Mouse (Mus musculus): Measurements from ENCODE around the gene Tspan31. TPM values are rescaled to one million over a fixed set of nuclear protein-coding genes. Genes with fewer than 3 reads are reported as not detected.

Tspan31 gene
- polyA plus RNA-seq, 1 experiment from 2014 or later, result 71.7 TPM

DNA sequence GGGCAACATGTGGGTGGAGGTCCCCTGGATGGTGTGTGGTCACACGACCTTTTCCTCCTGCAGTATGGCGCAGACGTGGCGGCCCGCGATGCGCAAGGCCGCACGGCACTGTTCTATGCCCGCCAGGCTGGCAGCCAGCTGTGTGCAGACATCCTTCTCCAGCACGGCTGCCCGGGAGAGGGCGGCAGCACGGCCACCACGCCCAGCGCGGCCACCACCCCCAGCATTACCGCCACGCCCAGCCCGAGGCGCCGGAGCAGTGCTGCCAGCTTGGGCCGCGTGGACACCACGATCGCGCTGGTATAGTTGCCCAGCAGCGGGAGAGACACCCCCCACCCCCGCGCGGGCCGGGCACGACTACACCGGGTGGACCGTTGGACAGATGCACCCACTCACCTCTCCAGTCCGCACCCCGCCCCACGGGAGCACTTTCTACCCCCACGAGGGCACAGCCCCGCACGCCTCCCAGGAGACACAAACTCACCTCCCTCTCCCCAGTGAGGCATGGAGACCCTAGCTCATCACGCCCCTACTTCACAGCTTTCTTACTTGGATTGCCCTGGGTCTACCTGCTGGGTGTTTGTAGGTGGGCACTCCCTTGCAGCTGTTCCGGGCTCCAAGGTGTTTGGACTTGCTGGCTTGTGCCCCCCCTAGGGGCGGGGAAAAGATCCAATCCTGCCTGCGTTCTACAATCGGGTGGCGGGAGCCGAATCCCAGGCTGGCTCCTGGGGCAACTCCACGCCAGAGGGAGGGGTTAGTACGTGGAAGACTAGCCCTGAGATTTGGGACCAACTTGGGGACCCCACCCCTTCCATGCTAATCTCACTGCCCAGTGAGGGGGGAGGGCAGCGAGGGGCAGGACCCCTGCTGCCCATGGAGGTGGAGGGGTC is 21.7 kb upstream of the Tspan31 start:
- ATAC-seq (ENCODE audit: low FRiP score, low TSS enrichment) (peak; percentile 29; the same call in 1 of the 2 replicates), DNase-seq (peak; percentile 58)
- WGBS, result 10% methylated on average over 51 of the region's 51 CpGs
- no peak overlapping the region for H3K27ac ChIP-seq (replicated peaks; ENCODE audit: low read depth, low read length)
- 0 out of 2 replicates have a peak, but pooled peaks cover 9% of the 10 kb centered on the region for H3K4me1 ChIP-seq (ENCODE audit: control insufficient read depth, insufficient read depth, low read length)
- peaks cover 46% of the 10 kb centered on the region for H3K27me3 ChIP-seq (ENCODE audit: control insufficient read depth, insufficient read depth, low read length)
- H3K9ac ChIP-seq (replicated peaks; ENCODE audit: low read length), result peak overlapping the region; percentile 14; the same call in 1 of the 2 replicates
- peak overlapping the region; percentile 42 for H3K4me2 ChIP-seq (ENCODE audit: low read length)
- H3K4me3 ChIP-seq (replicated peaks; ENCODE audit: low read depth, low read length), result peak overlapping the region; percentile 19; the same call in 1 of the 2 replicates
- H3K9me3 ChIP-seq (ENCODE audit: control insufficient read depth, low read length), result no peaks in the 10 kb centered on the region
- peaks cover 80% of the 10 kb centered on the region for H3K36me3 ChIP-seq (ENCODE audit: control insufficient read depth, insufficient read depth, low read length)

DNA sequence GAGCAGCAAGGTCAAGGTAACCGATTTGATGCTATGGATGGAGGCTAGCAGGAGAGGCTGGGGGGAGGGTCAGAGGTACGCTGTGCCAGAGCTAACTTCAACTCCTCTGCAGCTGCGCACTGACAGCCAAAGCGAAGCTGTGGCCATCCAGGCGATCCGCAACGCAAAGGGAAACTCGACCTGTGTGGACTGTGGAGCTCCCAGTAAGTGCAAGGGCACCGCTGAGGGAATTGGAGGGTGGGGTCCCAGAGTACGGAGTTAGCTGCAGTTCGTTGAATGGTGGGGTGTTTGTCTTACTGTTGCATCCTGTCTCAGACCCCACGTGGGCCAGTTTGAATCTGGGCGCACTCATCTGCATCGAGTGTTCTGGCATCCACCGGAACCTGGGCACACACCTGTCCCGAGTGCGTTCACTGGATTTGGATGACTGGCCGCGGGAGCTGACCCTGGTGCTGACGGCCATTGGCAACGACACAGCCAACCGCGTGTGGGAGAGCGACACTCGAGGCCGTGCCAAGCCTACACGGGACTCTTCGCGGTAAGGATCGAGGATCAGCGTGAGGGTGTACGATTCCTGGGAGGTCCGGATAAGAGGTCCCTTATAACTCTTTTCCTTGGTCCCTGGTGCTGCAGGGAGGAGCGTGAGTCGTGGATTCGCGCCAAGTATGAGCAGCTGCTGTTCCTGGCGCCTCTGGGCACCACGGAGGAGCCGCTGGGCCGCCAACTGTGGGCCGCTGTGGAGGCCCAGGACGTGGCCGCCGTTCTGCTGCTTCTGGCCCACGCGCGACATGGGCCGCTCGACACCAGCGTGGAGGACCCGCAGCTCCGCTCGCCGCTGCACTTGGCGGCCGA is 20.7 kb upstream of the Tspan31 start:
- ATAC-seq (ENCODE audit: low FRiP score, low TSS enrichment) (no peak), DNase-seq (peak; percentile 63)
- Histone ChIP-seq H3K4me1 (ENCODE audit: control insufficient read depth, insufficient read depth, low read length) (0 out of 2 replicates have a peak, but pooled peaks cover 9% of the 10 kb centered on the region), H3K4me2 (ENCODE audit: low read length) (peak overlapping the region; percentile 42), H3K36me3 (ENCODE audit: control insufficient read depth, insufficient read depth, low read length) (peaks cover 70% of the 10 kb centered on the region), H3K27ac (replicated peaks; ENCODE audit: low read depth, low read length) (no peak overlapping the region), H3K4me3 (replicated peaks; ENCODE audit: low read depth, low read length) (peak overlapping the region; percentile 19; the same call in 1 of the 2 replicates), H3K9me3 (ENCODE audit: control insufficient read depth, low read length) (no peaks in the 10 kb centered on the region), H3K9ac (replicated peaks; ENCODE audit: low read length) (peak overlapping the region; percentile 14; the same call in 1 of the 2 replicates), H3K27me3 (ENCODE audit: control insufficient read depth, insufficient read depth, low read length) (peaks cover 46% of the 10 kb centered on the region)
- WGBS, result 9% methylated on average over 57 of the region's 57 CpGs

DNA sequence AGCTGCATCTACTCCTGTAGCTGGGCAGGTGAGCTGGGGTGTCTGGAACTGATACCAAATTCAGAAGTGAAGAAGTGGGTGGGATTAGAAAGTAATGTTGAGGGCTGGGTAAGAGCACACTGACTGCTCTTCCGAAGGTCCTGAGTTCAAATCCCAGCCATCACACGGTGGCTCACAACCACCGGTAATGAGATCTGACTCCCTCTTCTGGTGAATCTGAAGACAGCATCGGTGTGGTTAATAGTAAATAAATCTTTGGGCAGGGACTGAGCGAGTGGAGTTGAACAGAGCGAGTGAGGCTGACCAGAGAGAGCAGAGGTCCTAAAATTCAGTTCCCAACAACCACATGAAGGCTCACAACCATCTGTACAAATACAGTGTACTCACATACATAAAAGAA is 15.6 kb upstream of the Tspan31 start:
- DNase-seq, result no peak
- H3K4me3 ChIP-seq (replicated peaks; ENCODE audit: low read depth, low read length), result no peak overlapping the region
- H3K9ac ChIP-seq (replicated peaks; ENCODE audit: low read length), result no peak overlapping the region
- peaks cover 22% of the 10 kb centered on the region for H3K4me1 ChIP-seq (ENCODE audit: control insufficient read depth, insufficient read depth, low read length)
- H3K36me3 ChIP-seq (ENCODE audit: control insufficient read depth, insufficient read depth, low read length), result peaks cover 61% of the 10 kb centered on the region
- no peaks in the 10 kb centered on the region for H3K9me3 ChIP-seq (ENCODE audit: control insufficient read depth, low read length)
- peaks cover 26% of the 10 kb centered on the region for H3K27me3 ChIP-seq (ENCODE audit: control insufficient read depth, insufficient read depth, low read length)
- no peak for ATAC-seq (ENCODE audit: low FRiP score, low TSS enrichment)
- WGBS, result 70% methylated on average over 6 of the region's 6 CpGs
- no peak overlapping the region for H3K27ac ChIP-seq (replicated peaks; ENCODE audit: low read depth, low read length)
- H3K4me2 ChIP-seq (ENCODE audit: low read length), result no peak overlapping the region

DNA sequence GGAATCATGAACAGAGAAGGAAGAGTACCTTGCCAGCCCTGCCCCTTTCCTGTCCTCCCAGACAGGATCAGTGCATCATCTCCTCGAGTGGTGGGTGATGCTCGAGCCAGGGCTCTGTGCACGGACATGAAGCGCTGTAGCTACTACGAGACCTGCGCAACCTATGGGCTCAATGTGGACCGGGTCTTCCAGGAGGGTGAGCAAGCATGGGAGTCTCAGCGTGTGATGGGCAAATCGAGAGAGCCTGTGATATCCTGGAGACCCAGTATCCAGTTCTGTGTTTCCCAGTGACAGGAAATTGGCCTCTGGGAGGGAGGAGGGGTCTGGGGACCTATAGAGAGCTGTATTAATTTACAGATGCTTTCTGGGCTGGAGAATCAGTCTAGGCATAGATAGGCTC is 15.0 kb upstream of the Tspan31 start:
- H3K9me3 ChIP-seq (ENCODE audit: control insufficient read depth, low read length), result no peaks in the 10 kb centered on the region
- H3K9ac ChIP-seq (replicated peaks; ENCODE audit: low read length), result no peak overlapping the region
- H3K36me3 ChIP-seq (ENCODE audit: control insufficient read depth, insufficient read depth, low read length), result peaks cover 56% of the 10 kb centered on the region
- ATAC-seq (ENCODE audit: low FRiP score, low TSS enrichment) (no peak), DNase-seq (no peak)
- H3K27ac ChIP-seq (replicated peaks; ENCODE audit: low read depth, low read length), result no peak overlapping the region
- peaks cover 27% of the 10 kb centered on the region for H3K4me1 ChIP-seq (ENCODE audit: control insufficient read depth, insufficient read depth, low read length)
- 86% methylated on average over 9 of the region's 9 CpGs for WGBS
- peaks cover 26% of the 10 kb centered on the region for H3K27me3 ChIP-seq (ENCODE audit: control insufficient read depth, insufficient read depth, low read length)
- H3K4me2 ChIP-seq (ENCODE audit: low read length), result no peak overlapping the region
- H3K4me3 ChIP-seq (replicated peaks; ENCODE audit: low read depth, low read length), result no peak overlapping the region

DNA sequence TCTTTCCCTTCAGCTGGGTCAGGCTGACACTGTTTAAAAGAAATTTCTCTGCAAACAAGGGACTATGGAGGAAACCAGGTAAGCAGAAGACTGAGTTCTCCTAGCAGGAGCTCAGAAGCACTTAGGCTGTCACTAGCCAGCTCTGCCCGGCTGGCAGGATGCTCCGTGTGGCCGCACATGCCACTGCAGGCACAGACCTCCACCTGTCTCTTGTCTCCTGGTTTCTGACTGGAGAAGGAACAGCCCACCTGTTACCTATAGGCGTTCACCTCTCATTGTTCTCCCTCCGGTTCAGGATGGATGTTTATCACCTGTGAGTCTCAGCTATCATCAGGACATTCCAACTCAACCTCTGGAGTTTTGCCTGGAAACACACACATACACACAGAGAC is 13.8 kb upstream of the Tspan31 start:
- Histone ChIP-seq H3K27me3 (ENCODE audit: control insufficient read depth, insufficient read depth, low read length) (peaks cover 21% of the 10 kb centered on the region; the same call in 1 of the 2 replicates), H3K27ac (replicated peaks; ENCODE audit: low read depth, low read length) (no peak overlapping the region), H3K9ac (replicated peaks; ENCODE audit: low read length) (no peak overlapping the region), H3K36me3 (ENCODE audit: control insufficient read depth, insufficient read depth, low read length) (peaks cover 48% of the 10 kb centered on the region), H3K4me3 (replicated peaks; ENCODE audit: low read depth, low read length) (no peak overlapping the region), H3K4me1 (ENCODE audit: control insufficient read depth, insufficient read depth, low read length) (peaks cover 28% of the 10 kb centered on the region), H3K9me3 (ENCODE audit: control insufficient read depth, low read length) (no peaks in the 10 kb centered on the region), H3K4me2 (ENCODE audit: low read length) (no peak overlapping the region)
- ATAC-seq (ENCODE audit: low FRiP score, low TSS enrichment) (no peak), DNase-seq (no peak)
- 67% methylated on average over 5 of the region's 5 CpGs for whole genome bisulfite sequencing

DNA sequence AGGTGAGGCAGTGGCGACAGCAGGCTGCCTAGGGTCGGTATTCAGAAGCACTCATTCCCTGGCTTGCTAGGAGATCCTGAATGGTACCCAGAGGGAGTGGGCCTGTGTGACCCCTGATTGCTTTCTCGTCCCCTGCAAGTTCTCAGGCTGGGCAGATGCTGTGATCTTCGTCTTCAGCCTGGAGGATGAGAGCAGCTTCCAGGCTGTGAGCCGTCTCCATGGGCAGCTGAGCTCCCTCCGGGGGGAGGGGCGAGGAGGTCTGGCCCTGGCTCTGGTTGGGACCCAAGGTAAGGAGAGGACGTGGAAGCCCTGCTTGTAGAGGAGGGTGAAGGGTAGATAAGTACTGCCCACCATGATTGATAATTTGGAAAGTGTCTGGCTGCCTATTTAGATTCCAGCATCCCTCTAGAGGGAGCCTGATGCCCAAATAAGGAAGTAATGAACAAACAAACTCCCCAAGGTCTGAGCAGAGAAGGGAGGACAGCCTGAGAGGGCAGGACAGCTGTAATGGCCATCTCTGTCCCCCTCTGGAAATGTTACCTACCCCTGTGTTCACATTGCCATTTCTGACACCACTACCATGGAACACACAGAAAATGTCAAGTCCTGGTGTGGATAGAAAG is 13.3 kb upstream of the Tspan31 start:
- Histone ChIP-seq H3K9me3 (ENCODE audit: control insufficient read depth, low read length) (no peaks in the 10 kb centered on the region), H3K4me1 (ENCODE audit: control insufficient read depth, insufficient read depth, low read length) (peaks cover 29% of the 10 kb centered on the region), H3K9ac (replicated peaks; ENCODE audit: low read length) (no peak overlapping the region), H3K36me3 (ENCODE audit: control insufficient read depth, insufficient read depth, low read length) (peaks cover 45% of the 10 kb centered on the region), H3K27me3 (ENCODE audit: control insufficient read depth, insufficient read depth, low read length) (0 out of 2 replicates have a peak, but pooled peaks cover 21% of the 10 kb centered on the region), H3K4me2 (ENCODE audit: low read length) (no peak overlapping the region), H3K27ac (replicated peaks; ENCODE audit: low read depth, low read length) (no peak overlapping the region), H3K4me3 (replicated peaks; ENCODE audit: low read depth, low read length) (no peak overlapping the region)
- no peak for DNase-seq
- WGBS, result 28% methylated on average over 8 of the region's 8 CpGs
- ATAC-seq (ENCODE audit: low FRiP score, low TSS enrichment), result no peak

DNA sequence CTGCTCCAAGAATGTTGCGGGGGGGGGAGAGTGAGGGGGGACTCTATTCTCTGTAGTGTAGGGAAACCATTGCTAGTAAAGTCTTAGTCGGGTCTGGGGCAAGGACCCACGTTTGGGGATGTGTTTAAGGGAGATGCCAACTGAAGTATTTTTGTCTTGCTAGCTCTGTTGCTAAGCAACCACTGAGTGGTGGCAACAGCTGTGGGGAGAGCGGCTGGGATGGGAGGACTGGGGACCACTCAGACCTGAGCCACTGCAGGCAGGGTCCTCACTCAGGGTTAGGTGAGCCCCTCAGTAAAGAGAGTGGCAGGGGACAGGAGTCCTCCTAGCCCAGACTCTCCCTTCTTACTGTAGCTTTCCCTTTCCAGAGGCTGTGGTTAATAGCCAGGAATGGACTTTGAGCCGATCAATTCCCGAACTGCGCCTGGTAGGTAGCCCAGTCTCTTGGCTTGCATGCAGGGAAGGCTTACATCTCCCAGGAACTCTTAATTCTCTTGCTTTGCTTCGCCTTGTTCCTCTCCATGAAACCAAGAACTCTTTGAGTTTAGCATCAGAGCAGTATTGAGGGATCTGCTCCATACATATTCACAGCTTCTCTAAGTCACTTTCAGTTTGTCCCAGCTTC is 12.0 kb upstream of the Tspan31 start:
- H3K4me2 ChIP-seq (ENCODE audit: low read length), result peak overlapping the region; percentile 93
- H3K36me3 ChIP-seq (ENCODE audit: control insufficient read depth, insufficient read depth, low read length), result peaks cover 32% of the 10 kb centered on the region
- peak; percentile 78 for DNase-seq
- peaks cover 40% of the 10 kb centered on the region for H3K4me1 ChIP-seq (ENCODE audit: control insufficient read depth, insufficient read depth, low read length)
- ATAC-seq (ENCODE audit: low FRiP score, low TSS enrichment), result no peak
- H3K27me3 ChIP-seq (ENCODE audit: control insufficient read depth, insufficient read depth, low read length), result 0 out of 2 replicates have a peak, but pooled peaks cover 14% of the 10 kb centered on the region
- no peak overlapping the region for H3K27ac ChIP-seq (replicated peaks; ENCODE audit: low read depth, low read length)
- 23% methylated on average over 8 of the region's 8 CpGs for WGBS
- peak overlapping the region; percentile 84; the same call in 1 of the 2 replicates for H3K9ac ChIP-seq (replicated peaks; ENCODE audit: low read length)
- H3K4me3 ChIP-seq (replicated peaks; ENCODE audit: low read depth, low read length), result peak overlapping the region; percentile 88
- no peaks in the 10 kb centered on the region for H3K9me3 ChIP-seq (ENCODE audit: control insufficient read depth, low read length)

All from midbrain, embryonic 14.5 days (tissue).